Mouse (Mus musculus): ENCODE measurements around the gene Aldh2.

DNA sequence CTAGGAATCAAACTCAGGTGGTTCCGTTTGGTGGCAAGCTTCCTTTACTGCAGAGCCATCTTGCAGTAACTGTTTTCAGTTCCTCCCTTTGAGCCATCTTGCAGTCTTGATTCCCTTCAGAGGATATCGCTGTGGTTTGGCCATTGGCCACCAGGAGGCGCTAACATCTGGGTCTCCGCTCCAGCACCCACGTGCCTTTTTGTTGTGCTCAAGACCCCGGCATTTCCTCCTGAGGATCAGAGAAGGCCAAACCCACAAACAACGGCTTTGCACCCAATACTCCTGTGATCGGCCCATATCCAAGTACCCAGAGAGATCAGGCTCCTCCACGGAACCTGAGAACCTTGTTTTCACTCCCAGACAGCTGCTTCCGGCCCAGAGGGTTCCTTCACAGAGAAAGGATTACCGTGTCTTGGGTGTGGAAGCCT, 29.1 kb downstream of the Aldh2 start:
- peak; percentile 90 for TF ChIP-seq CTCF (conservative IDR thresholded peaks at IDR 0.05; ENCODE audit: insufficient read depth, insufficient read length, low read depth, low read length)
- no peak for TF ChIP-seq POLR2A (IDR thresholded peaks at IDR 0.05; ENCODE audit: low read depth, low read length)

Measured in kidney, adult 2 months (tissue).